Mouse (Mus musculus) left cerebral cortex, postnatal 10 days (tissue): ENCODE results near the gene Treml1. TPM values are rescaled to one million over a fixed set of nuclear protein-coding genes. Genes with fewer than 3 reads are reported as not detected.
"Not testable (repeated sequence)": the region's sequence is repeated elsewhere in the genome, so short reads cannot be mapped to it uniquely, and the experiment has no call there.

Experiments used
- DNase-seq, 2 experiments: peaks; one replicate each; pipeline ENCODE4 v3.0.0; 2021 to 2022; ENCODE audit warnings: low spot score in 2 of 2, mixed read lengths in 1 of 2; ENCODE audit errors: extremely low spot score in 1 of 2
- intact Hi-C: fragments of 180-260 bp; cut with DNase I; formaldehyde crosslinking; loops from one replicate; pipeline ENCODE4 v1.15.1; 2025
- total RNA-seq, 2 experiments: library from RNA; stranded (reverse); gene quantifications; 2 replicates each; pipeline ENCODE4 v1.2.3; 2021

The Treml1 gene
- total RNA-seq, 2 experiments from 2014 or later: 0.45 to 0.99 TPM

DNA sequence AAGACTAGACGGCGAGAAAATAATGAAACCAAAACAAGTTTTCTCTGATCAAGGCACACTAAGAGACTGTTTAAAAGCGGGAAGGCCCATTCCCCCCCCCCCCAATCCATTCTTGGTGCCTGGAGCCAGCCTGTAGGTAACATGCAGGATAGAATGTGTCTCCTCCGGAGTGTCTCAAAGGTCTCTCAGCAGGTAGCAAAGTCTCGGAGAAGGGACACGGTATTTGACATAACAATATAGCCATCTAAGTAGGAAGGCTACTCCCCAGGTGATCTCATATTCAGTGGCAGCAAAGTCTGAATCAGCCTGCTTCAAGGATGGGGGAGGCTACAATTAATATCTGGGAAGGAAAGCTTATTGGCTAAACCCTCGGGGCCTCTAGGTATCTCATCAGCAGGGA is 6.7 kb upstream of the Treml1 start:
- intact Hi-C loops, DNase-seq: not testable (repeated sequence)

DNA sequence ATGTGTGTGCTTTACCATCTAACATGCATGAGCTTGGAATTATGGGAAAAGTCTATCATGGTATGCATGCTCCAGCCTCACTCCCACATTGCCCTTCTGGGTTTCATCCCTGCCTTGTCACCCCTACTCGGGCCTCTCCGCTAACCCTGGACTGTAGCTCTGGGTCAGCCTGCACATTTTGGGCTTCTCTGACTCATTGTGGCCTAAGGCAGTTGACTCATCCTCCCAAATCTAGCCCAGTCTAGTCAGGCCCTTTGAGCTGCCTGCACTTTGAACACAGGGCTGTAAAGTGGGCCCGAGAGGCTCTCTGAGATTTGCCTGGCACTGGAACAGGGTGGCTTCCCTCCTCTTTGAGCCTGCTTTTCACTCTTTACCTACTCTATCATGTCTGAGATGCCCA is 3.9 kb upstream of the Treml1 start:
- no peak for DNase-seq
- intact Hi-C loops: no loop called here

DNA sequence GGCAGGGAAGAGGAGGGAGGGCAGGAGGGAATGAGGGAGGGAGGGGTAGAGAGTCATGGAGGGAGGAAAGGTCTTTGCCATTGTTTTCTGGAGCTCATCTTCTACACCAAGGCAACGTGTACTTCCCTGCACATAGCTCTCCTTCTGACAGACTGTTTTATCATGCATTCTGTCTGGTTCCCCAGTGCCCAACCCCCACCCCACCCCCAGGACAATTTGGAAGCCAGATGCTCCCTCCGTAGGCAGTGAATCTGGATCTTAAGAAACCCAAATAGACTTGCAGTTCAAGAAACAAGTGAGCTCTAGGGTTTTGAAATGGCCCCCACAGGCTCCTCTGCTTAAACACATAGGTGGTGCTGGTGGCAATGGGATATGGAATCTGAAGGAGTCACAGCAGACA is 1.8 kb upstream of the Treml1 start:
- no peak for DNase-seq
- intact Hi-C loops: no loop called here

DNA sequence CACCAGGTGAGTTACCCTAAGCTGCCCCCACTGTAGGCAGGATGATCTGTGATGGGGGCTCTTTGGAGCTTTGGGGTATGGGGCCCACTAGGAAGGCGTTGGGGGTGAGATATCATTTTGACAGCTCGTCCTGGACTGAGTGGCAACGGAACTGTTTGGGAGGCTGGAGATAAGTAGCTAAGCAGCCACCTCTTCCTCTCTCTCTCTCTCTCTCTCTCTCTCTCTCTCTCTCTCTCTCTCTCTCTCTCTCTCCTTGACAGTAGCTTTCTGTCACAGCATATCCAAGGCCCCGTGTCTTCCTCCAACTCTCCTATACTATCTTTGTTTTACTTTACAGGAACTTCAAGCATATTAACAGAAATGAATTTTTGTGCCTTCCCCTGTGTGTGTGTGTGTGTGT is 746 bp downstream of the Treml1 start:
- intact Hi-C loops: no loop called here
- DNase-seq: no peak

DNA sequence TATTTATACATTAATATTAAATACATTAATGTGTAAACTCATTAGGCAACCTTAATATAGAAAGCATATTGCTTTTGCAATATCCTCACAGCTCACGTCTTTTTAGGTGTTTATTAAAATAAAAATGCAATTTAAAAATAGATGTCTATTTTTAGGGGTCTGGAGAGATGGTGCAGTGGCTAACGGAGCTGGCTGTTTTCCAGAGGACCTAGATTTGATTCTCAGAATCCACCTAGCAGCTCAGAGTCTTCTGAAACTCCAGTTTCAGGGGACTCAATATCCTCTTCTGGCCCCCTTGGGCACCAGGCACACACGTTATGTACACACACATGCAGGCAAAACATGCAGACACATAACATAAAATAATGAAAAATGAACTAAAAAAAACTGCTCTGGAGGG is 2.6 kb downstream of the Treml1 start:
- DNase-seq: no peak
- intact Hi-C loops: no loop called here

DNA sequence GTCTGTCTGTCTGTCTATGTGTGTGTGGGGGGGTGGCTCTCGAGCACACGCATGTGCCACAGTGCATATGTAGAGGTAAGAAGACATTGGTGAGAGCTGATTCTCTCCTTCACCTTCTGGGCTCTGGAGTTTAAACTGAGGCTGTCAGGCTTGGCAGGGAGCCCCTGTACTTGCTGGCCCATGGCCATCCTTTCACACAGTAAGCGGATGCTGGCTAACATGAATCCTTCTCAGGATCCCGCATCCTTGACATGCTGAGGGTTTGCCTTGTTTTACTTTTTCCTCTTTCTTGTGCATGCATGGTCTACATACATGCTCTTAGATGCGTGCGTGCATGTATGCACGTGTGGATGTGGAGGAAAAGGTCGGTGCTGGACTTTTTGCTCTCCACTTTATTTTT is 3.2 kb downstream of the Treml1 start:
- DNase-seq: peak; percentile 64 to 68
- intact Hi-C loops: no loop called here

DNA sequence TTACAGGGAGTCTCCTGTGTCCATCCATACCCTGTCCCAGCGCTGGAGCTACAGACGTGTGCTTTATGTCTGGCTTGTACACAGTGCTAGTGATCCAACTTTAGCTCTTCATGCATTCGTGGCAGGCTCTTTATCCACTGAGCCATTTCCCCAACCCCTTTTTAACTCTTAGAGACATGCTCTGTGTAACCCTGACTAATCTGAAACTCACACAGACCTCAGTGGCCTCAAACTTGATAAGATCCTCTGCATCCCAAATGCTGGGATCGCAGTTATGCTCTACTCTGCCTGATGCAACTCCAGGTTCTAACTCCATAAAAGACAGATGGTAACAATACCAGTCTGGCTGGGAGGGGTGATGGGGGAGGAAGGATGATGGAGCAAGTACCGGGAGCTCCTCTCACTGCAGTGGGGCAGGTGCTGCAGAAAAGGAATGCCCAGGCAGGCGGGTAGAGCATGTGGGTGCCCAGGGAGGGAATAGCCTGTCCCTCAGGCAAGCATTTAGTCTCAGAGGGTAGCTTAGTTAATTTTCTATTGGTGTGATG is 3.8 kb downstream of the Treml1 start:
- intact Hi-C loops: no loop called here
- DNase-seq: no peak

DNA sequence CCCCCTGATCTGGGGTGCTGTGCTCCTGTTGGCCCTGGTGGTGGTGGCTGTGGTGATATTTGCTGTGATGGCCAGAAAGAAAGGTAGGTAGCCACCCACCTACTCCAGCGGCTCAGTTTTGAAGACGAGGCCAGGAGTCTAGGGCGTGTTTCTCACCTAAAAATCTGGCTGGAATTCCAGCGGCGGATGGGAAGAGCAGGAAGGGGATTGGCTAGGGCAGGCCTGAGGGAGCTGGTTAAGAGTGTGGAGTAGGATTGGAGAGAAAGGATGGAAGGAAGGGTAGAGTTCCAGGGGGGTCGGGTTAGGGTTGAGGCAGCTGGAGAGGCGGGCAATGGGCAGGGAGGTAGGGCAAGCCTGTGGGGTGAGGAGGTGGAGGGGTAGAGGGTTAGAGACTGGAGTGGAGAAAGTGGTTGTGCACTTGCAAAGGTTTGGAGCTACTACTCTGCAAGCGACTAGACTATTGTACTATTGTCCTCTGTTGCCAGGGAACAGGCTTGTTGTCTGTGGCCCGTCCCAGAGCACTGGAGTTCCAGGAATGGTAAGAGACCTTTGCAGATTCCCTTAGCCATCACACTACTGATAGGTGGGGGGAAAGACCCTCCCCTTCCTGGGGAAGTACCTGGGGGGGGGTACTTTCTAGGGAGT is 5.9 kb downstream of the Treml1 start:
- intact Hi-C loops: no loop called here
- DNase-seq: no peak

DNA sequence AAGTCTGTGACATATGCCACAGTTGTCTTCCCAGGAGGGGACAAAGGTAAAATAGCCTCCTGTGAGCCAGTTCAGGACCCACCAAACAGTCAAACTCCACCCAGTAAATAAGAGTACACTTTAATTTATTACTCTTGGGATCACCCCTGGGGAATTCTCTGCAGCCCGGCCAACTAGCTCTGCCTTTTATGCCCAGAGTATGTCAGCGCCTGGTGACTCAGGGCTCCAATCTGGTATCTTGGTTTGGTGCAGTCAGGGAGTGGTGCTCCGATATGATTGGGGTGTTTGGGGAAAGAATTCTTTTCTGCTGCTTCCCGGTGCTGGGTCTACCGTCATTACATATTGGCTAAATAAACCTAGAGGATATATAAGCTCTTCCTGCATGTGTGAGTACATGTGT is 7.1 kb downstream of the Treml1 start:
- DNase-seq: no peak
- intact Hi-C loops: no loop called here

DNA sequence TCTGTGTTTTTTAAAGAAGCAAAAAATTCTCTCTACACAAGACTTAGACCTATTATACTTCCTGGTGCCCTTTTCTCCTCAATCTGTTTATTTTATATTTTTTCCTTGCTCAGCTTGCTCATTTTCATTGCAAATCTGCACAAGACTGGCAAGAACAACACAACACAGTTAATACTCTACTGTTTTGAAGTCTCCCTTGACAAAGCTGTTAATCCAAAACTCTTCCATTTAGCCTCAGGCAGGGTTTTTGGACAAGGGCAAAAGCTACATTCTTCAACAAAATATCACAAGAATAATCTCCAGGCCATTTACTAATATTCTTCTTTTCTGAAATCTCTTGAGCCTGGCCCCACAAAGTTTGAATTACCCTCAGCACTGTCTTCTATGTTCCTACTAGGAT is 11.9 kb downstream of the Treml1 start:
- DNase-seq: no peak
- intact Hi-C loops: no loop called here

DNA sequence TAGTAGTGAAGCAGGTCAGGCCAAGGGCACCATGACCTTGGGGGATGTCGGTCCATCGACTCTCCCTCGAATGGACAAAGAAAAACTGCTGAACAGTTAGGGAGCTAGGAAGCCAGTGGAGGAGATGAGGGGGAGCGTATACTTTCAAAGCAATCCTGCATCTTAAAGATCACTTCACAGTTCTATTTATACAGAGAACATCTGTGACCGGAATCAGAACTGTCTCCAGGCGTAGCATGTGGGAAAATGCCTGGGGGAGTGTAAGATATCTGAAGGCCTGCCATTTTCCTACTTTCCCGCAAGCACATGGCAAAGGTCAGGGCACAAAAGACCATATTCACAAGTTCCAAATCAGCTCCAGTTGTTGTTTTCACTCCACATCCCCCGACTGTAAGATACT is 13.3 kb downstream of the Treml1 start:
- intact Hi-C loops: no loop called here
- peak in 1 of 2 experiments; percentile 32 for DNase-seq

DNA sequence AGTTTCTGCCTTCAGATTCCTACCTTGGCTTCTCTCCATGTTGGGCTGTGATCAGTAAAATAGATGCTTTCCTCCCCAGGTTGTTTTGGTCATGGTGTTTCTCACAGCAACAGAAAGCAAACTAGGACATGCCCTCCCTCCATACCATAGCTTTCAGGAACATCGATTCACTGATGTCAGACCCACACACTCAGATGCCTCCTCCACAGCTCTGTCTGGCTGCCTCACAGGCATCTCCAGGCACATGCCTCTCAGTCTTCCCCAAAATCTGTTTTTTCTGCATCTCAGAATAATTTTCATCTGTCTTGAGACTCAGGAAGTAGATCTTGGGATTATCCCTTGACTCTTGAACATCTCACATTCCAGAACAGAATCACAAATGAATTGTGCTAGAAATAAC is 16.4 kb downstream of the Treml1 start:
- DNase-seq: no peak
- intact Hi-C loops: no loop called here

DNA sequence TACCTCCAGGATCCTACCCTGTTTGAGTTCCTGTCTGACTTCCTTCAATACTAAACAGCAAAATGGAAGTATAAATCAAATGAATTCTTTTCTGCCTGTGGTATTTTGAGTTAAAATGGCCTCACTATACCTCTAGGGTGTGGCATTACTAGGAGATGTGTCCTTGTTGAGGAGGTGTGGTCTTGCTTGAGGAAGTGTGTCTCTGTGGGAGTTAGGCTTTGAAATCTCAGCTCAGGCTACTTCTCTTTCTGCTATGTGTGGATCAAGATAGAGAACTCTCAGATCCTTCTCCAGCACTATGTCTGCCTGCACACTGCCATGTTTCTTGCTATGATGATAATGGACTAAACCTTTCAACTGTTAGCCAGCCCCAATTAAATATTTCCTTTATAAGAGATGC is 19.3 kb downstream of the Treml1 start:
- no peak for DNase-seq
- intact Hi-C loops: no loop called here

DNA sequence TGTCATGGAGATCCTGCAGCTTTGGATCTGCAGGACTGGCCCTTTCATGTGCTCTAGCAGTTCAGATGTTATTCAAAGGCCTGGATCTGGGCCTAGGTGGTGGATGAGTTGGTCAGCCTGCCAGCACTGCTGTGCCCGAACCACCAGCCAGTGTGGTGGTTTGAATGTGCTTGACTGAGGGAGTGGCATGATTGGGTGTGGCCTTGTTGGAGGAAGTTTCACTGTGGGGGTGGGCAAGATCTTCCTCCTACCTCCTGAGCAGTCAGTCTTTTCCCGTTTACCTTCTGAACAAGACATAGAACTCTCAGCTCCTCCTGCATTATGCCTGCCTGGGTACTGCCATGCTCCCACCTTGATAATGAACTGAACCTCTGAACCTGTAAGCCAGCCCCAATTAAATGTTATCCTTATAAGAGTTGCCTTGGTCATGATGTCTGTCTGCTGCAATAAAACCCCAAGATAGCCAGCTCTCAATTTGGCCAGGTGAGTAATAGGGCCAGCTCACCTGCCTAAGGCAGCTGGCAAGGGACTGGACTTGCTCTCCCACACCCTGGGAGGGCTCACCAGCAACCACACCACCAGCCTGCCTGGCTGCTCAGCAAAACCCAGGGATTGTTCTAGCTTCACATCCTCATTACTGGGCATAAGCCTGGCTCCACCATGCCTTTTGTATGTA is 26.2 kb downstream of the Treml1 start:
- intact Hi-C loops: no loop called here
- no peak for DNase-seq

DNA sequence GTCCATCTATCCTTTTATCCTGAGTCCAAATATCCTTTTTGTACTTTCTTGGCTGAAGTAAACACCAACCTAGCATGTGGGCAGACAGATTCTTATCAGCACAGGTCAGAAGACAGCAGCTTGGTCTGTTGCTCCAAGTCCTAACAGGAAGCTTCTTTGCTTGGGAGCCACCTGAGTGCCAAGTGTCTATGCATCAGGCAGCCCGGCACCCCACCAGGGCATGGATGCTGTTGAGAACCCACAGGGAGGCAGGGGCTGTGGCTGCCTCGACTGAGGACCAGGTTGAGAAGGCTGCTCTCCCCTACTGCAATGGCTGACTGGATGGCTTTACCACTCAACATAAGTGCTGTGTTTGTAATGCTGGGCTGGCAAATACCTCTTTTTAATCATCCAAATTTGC is 28.9 kb downstream of the Treml1 start:
- no peak for DNase-seq
- intact Hi-C loops: no loop called here

DNA sequence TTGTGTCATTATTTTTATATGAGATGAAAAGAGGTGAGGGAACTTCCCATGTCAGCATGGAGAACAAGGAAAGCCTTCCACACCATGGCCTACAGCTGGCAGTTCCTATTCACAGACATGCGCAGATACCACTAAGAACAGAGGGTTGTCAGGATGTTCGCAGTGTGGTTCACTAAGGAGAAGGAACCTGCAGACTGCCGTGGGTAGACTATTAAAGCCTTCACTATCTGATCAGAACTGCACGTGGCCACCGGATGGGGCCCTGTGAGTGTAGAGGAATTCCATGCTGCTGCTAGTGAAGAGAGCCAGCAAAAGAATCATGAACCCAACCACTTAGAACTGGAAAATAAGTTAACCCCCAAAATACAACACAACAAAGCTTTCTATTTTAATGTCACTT is 29.7 kb downstream of the Treml1 start:
- DNase-seq: no peak
- intact Hi-C loops: no loop called here

DNA sequence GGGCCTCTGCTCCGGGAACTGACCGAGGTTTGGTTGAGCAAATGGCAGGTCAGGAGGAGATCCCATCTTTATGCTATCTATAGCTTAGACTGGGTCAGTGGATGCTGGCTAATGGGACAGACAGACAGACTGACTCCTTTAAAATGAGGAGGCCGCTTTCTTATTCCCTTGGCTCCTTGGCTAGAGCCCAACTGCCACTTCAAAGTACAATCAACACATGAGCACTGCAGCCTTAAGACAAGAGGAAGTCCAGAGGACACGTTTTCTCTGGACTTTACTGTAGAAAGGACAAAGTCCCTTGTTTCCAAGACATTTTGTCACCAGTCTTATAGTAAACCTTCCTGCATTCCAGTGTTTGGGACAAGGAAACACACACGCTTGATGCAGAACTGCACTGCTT is 31.7 kb downstream of the Treml1 start:
- intact Hi-C loops: loop anchor here (5.0 kb wide), 1 partner anchor 54 kb away; no protein-coding TSS in a partner anchor

DNA sequence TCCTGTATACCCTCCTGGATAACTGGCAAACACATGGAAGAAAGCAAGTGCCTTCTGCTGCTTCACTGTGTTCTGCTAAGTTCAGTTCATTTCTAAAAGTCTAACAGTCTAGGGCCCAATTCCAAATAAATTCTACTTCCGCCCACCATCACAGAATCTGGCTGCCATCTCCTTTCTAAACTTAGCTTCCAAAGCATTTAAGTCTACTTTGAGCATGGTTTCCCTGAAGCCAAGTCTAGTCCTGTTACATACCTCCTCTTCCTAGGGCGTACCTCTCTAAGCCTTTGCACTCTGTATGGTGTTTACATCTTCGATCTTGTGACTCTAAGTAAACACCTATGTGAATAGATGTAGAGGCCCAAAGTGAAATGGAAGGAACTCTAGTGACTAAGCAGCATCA is 32.9 kb downstream of the Treml1 start:
- peak in 1 of 2 experiments; percentile 61 for DNase-seq
- intact Hi-C loops: loop anchor here (5.0 kb wide), 1 partner anchor 55 kb away; no protein-coding TSS in a partner anchor

More for the DNA sequence above, 31.7 kb downstream of the Treml1 start:
- DNase-seq: no peak

DNA sequence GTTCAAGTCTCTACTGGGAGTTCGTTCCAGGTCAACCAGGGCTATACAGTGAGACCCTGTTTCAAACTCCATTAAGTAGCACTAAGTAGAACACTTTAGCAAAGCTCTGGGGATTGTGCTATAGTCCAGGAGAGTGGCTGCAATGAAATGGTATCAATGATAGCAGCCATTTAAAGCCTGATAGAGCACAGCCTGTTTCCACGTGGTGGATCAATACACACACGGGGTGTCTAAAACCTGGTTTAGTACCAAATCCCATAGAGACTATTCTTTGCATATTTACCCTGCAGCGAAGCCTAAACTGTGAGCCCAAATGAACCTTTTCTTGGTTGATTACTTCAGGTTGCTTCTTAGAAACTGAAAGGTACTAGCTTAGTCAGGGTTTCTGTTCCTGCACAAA is 42.0 kb downstream of the Treml1 start:
- no peak for DNase-seq
- intact Hi-C loops: no loop called here

DNA sequence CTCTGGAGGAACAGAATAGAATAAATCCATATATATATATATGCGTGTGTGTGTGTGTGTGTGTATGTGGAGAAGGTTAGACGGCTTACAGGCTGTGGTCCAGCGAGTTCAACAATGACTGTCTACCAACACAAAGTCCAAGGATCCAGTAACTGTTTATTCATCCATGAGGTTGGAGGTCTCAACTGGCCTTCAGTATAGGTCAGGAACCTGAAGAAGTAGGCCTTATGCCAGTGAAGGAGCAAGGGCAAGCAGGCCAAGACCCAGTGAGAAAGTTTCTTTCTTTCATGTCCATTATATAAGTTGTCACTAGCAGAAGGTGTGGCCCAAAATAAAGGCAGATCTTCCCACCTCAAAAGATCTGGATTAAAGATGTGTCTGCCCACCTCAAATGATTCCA is 43.0 kb downstream of the Treml1 start:
- intact Hi-C loops: no loop called here
- DNase-seq: no peak
